Mouse (Mus musculus): Measurements from ENCODE around the gene Ccnjl.

- TF ChIP-seq GATA1 (IDR thresholded peaks at IDR 0.05; ENCODE audit: low read length) (no peak), TAL1 (IDR thresholded peaks at IDR 0.05; ENCODE audit: low read length) (no peak)
Measured at GRCm38 (mm10) chr11:43610006-43610661, 81.5 kb downstream of the Ccnjl start.
